Mouse (Mus musculus) hindbrain, embryonic 10.5 days (tissue): ENCODE results near the gene Ctdsp1. TPM values are rescaled to one million over a fixed set of nuclear protein-coding genes. Genes with fewer than 3 reads are reported as not detected.
A peak's percentile ranks its signal among the peaks of the same experiment; 100 is the strongest.

Source experiments
- DNase-seq: peaks from one replicate; pipeline ENCODE4 v3.0.0-alpha.2; 2017; ENCODE audit warnings: low spot score
- H3K27ac ChIP-seq: fragments of 300-500 bp; sonication (generic); 2 replicates; pipeline ENCODE4 v1.5.1; 2016; ENCODE audit warnings: mild to moderate bottlenecking, moderate library complexity
- H3K27me3 ChIP-seq: fragments of 300-500 bp; sonication (generic); 2 replicates; pipeline ENCODE4 v1.6.1; 2016; ENCODE audit warnings: mild to moderate bottlenecking; ENCODE audit not compliant: poor library complexity, insufficient read depth, severe bottlenecking
- H3K36me3 ChIP-seq: fragments of 300-500 bp; sonication (generic); 2 replicates; pipeline ENCODE4 v1.6.1; 2016; ENCODE audit warnings: mild to moderate bottlenecking, moderate library complexity
- H3K4me1 ChIP-seq: fragments of 300-500 bp; sonication (generic); replicated peaks from 2 replicates; pipeline ENCODE4 v1.6.1; 2016; ENCODE audit warnings: mild to moderate bottlenecking
- H3K4me3 ChIP-seq: fragments of 300-500 bp; sonication (generic); 2 replicates; pipeline ENCODE4 v1.5.1; 2016; ENCODE audit warnings: mild to moderate bottlenecking, moderate library complexity
- H3K9me3 ChIP-seq: fragments of 300-500 bp; sonication (generic); 2 replicates; pipeline ENCODE4 v1.6.1; 2016; ENCODE audit warnings: mild to moderate bottlenecking, moderate library complexity
- WGBS: fragments of 180-500 bp; shearing (Covaris S2); methylation state at CpG from one replicate; pipeline ENCODE4 v1.1.7; 2016; 5-methylcytosine and 5-hydroxymethylcytosine counted together
- microRNA counts: library from miRNA; unstranded; fragments of <30 nt; microRNA quantifications from one replicate; lab custom pipeline; 2017
- polyA plus RNA-seq: library from polyadenylated mRNA; unstranded; fragments of >200 nt; fragmentation: Nextera tagmentation; extraction: Ambion mirVana; gene quantifications from 2 replicates; pipeline ENCODE4 v1.2.1, GENCODE M21; 2016

The Ctdsp1 gene
- polyA plus RNA-seq, 1 experiment from 2014 or later = 34.3 TPM

- 91% methylated on average over 2 of the region's 2 CpGs for WGBS
- Histone ChIP-seq H3K27ac (no peak overlapping the region), H3K4me1 (no peaks in the 10 kb centered on the region), H3K4me3 (no peak overlapping the region), H3K9me3 (no peaks in the 10 kb centered on the region), H3K27me3 (no peaks in the 10 kb centered on the region), H3K36me3 (peaks cover 96% of the 10 kb centered on the region)
- no peak for DNase-seq
These were observed 53.2 kb downstream of the Ctdsp1 start for GRCm38 (mm10) chr1:74444538-74444937.

MicroRNAs encoded within 50 kb of the gene (microRNA counts, 519-probe panel; counts per million panel counts)
- 1,255 counts per million, percentile 77 among the panel's probes with 10 or more counts for microRNA mmu-miR-26b (lab: Ali Mortazavi, UCI)

Other genes starting within 250 kb of the Ctdsp1 start
- gene Cxcr2, start 237.5 kb upstream of the Ctdsp1 start, polyA plus RNA-seq = 0.11 and 0.18 TPM in 2 replicates
- not detected in 2 replicates for gene Cxcr1, start 196.9 kb upstream of the Ctdsp1 start, polyA plus RNA-seq
- 352 and 355 TPM in 2 replicates for gene Arpc2, start 155.4 kb upstream of the Ctdsp1 start, polyA plus RNA-seq
- gene Gpbar1, start 113.0 kb upstream of the Ctdsp1 start, polyA plus RNA-seq = 0.15 and 0.24 TPM in 2 replicates
- 238 and 248 TPM in 2 replicates for gene Aamp, start 106.8 kb upstream of the Ctdsp1 start, polyA plus RNA-seq
- 111 and 120 TPM in 2 replicates for gene Pnkd, start 106.6 kb upstream of the Ctdsp1 start, polyA plus RNA-seq
- gene Tmbim1, start 85.9 kb upstream of the Ctdsp1 start, polyA plus RNA-seq = 11.6 and 12.6 TPM in 2 replicates
- 0.37 and 1.4 TPM in 2 replicates for gene Catip, start 29.4 kb upstream of the Ctdsp1 start, polyA plus RNA-seq
- 1.8 and 3.0 TPM in 2 replicates for gene Slc11a1, start 16.3 kb upstream of the Ctdsp1 start, polyA plus RNA-seq
- gene Vil1, start 17.9 kb downstream of the Ctdsp1 start, polyA plus RNA-seq = 0.21 and 0.24 TPM in 2 replicates
- gene Cnot9, start 114.5 kb downstream of the Ctdsp1 start, polyA plus RNA-seq = 84.6 and 100 TPM in 2 replicates
- 1.1 and 1.3 TPM in 2 replicates for gene Plcd4, start 151.4 kb downstream of the Ctdsp1 start, polyA plus RNA-seq
- 34.0 and 45.5 TPM in 2 replicates for gene Usp37, start 152.8 kb downstream of the Ctdsp1 start, polyA plus RNA-seq
- gene Zfp142, start 196.7 kb downstream of the Ctdsp1 start, polyA plus RNA-seq = 8.7 and 9.6 TPM in 2 replicates
- gene Bcs1l, start 196.8 kb downstream of the Ctdsp1 start, polyA plus RNA-seq = 17.4 and 19.4 TPM in 2 replicates
- gene Rnf25, start 209.9 kb downstream of the Ctdsp1 start, polyA plus RNA-seq = 33.0 and 37.2 TPM in 2 replicates
- gene Stk36, start 209.9 kb downstream of the Ctdsp1 start, polyA plus RNA-seq = 15.3 and 21.8 TPM in 2 replicates